Mouse (Mus musculus): ENCODE results near the gene Trmo. TPM values are rescaled to one million over a fixed set of nuclear protein-coding genes. Genes with fewer than 3 reads are reported as not detected.

Gene Trmo
- 5.7 TPM for polyA plus RNA-seq (2014; fragmentation: Illumina TruSeq; extraction: RNeasy Lipid Tissue Mini Kit (QIAGEN cat#74804); ENCODE audit: low read depth, low replicate concordance)

DNA sequence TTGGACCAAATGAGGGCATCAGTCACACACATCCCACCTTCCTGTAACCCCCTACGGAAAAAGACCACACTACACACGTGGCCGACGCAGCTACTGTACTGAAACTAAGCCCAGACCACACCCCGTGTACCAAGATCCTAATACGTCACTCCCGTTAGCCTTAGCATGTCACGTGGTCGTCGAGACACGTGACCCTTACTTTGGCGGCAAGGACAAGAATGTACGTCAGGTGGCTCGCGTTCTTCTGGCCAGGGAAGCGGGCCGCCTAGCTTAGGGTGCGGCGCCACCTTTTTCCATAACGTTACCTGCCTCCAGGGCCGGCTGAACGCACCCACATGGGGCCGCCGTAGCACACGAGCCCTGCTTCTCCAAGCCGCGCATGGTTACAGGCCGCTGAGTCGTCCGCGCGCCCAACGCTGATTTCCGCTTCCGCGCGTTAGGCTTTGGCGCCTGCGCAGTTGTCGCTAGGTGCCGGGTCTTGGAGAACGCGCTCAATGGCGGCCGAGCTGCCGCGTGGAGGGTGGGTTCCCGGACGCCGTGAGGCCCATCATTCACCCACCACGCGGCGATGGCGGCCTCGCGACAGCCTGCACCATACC lies at the start of gene Trmo:
TSS of gene Trmo (minus strand) at position 425 of the 599 bp plus-strand sequence.

GRCm38 (mm10) chr4:46413406-46413805 lies 24.2 kb upstream of the Trmo start, which contains the start of gene Hemgn:
Gene Hemgn, minus strand, starts transcription at chr4:46413506.

GRCm38 (mm10) chr4:46343596-46344260 lies 45.5 kb downstream of the Trmo start, which contains the start of gene Foxe1:
Gene Foxe1, plus strand, starts transcription at chr4:46343609.

Other genes with a start within 250 kb of the Trmo start
- gene Xpa, start 193.1 kb downstream of the Trmo start, polyA plus RNA-seq (2014; fragmentation: Illumina TruSeq; extraction: RNeasy Lipid Tissue Mini Kit (QIAGEN cat#74804); ENCODE audit: low read depth, low replicate concordance) = 21.4 TPM
- not detected for gene Foxe1, start 45.8 kb downstream of the Trmo start, polyA plus RNA-seq (2014; fragmentation: Illumina TruSeq; extraction: RNeasy Lipid Tissue Mini Kit (QIAGEN cat#74804); ENCODE audit: low read depth, low replicate concordance)
- gene Hemgn, start 24.1 kb upstream of the Trmo start, polyA plus RNA-seq (2014; fragmentation: Illumina TruSeq; extraction: RNeasy Lipid Tissue Mini Kit (QIAGEN cat#74804); ENCODE audit: low read depth, low replicate concordance) = 0.76 TPM
- gene Anp32b, start 61.5 kb upstream of the Trmo start, polyA plus RNA-seq (2014; fragmentation: Illumina TruSeq; extraction: RNeasy Lipid Tissue Mini Kit (QIAGEN cat#74804); ENCODE audit: low read depth, low replicate concordance) = 97.5 TPM
- gene Nans, start 99.8 kb upstream of the Trmo start, polyA plus RNA-seq (2014; fragmentation: Illumina TruSeq; extraction: RNeasy Lipid Tissue Mini Kit (QIAGEN cat#74804); ENCODE audit: low read depth, low replicate concordance) = 119 TPM
- gene Trim14, start 146.7 kb upstream of the Trmo start, polyA plus RNA-seq (2014; fragmentation: Illumina TruSeq; extraction: RNeasy Lipid Tissue Mini Kit (QIAGEN cat#74804); ENCODE audit: low read depth, low replicate concordance) = 29.5 TPM
- 72.0 TPM for gene Coro2a, start 212.8 kb upstream of the Trmo start, polyA plus RNA-seq (2014; fragmentation: Illumina TruSeq; extraction: RNeasy Lipid Tissue Mini Kit (QIAGEN cat#74804); ENCODE audit: low read depth, low replicate concordance)